Mouse (Mus musculus) small intestine, adult 2 months (tissue): ENCODE results near the gene Cntfr.

Source experiments
- CTCF ChIP-seq: fragments of 200-500 bp; IDR thresholded peaks from 2 replicates; pipeline ENCODE4 v1.5.1; 2012; ENCODE audit warnings: low read depth, mild to moderate bottlenecking, control low read depth, inconsistent platforms, low read length, moderate library complexity, mixed read lengths; ENCODE audit not compliant: insufficient replicate concordance, insufficient read length; ENCODE audit errors: extremely low read depth
- POLR2A ChIP-seq: fragments of 200-500 bp; IDR thresholded peaks from 2 replicates; pipeline ENCODE4 v1.6.1; 2012; ENCODE audit warnings: low read depth, mild to moderate bottlenecking, control low read depth, inconsistent platforms, low read length, moderate library complexity

- TF ChIP-seq POLR2A (no peak), CTCF (no peak)
Observed at GRCm38 (mm10) chr4:41678863-41679262, 18.0 kb downstream of the Cntfr start.
